Mouse (Mus musculus): Measurements from ENCODE around the gene Trim61. TPM values are rescaled to one million over a fixed set of nuclear protein-coding genes. Genes with fewer than 3 reads are reported as not detected.

Trim61 gene
- total RNA-seq, 2 experiments from 2014 or later: not detected

GRCm38 (mm10) chr8:64987731-64988130 lies 30.6 kb downstream of the Trim61 start, which contains the start of gene Trim75:
Gene Trim75 (minus strand): TSS chr8:64987831.
- DNase-seq: no peak

- peak in 1 of 2 experiments; percentile 19 for DNase-seq
Observed at GRCm38 (mm10) chr8:64983150-64983897, 35.0 kb downstream of the Trim61 start.

Other genes with a start within 250 kb of the Trim61 start
- 10 to 100 TPM; 63.8 to 79.3 TPM for gene Klhl2, start 168.5 kb downstream of the Trim61 start, total RNA-seq (2021)
- 10 to 100 TPM; 41.4 to 73.4 TPM for gene Tmem192, start 71.3 kb downstream of the Trim61 start, total RNA-seq (2021)
- not detected for gene Trim75, start 30.7 kb downstream of the Trim61 start, total RNA-seq (2021)
- not detected for gene Trim60, start 61 bp upstream of the Trim61 start, total RNA-seq (2021)
- not detected for gene Apela, start 18.8 kb upstream of the Trim61 start, total RNA-seq (2021)
- not detected for gene Gm10663, start 56.5 kb upstream of the Trim61 start, total RNA-seq (2021)
- not detected for gene BC030870, start 111.0 kb upstream of the Trim61 start, total RNA-seq (2021)